Mouse (Mus musculus): ENCODE measurements around the gene Cdh6. TPM values are rescaled to one million over a fixed set of nuclear protein-coding genes. Genes with fewer than 3 reads are reported as not detected.

The Cdh6 gene
- total RNA-seq, 2 experiments from 2014 or later, result 26.8 to 27.7 TPM

DNA sequence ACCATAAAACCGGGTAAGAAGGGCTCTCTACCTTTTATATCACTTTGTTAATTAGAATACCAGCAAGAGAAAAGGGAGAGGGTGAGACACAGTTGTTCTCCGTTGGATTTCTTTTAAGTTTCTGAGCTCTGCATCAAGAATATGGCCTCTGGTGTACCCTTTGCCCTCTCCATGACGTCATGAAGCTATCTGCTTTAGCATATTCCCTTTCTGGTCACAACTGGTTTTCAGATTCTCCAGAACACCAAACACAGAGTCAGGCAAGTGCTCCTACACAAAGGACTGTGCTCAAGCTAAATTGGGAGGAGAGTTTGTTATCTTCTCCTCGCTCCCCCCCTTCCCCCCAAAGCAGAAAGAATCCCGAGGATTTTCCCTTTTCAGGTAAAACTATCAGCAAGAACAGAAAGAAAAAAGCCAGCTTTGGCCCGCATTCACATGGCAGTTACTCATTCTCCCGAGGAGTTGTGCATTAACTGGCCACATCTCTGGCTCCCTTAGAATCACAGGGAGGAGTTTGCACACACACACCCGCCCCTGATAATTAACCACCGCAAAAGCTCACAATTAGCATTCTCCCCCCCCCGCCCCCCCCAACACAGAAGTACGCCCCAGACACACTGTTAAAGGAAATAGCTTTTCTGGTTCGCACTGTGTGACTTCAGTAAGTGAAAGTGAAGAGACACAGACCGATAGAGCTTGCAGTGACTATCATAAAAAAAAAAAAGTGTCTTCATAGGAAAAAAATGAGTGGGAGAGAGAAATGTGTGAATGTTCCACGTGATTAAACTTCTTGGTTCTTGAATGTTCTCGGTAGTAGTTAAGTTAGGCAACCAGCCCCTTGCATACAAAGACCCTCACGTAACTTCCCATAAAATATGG lies 1.8 kb downstream of the Cdh6 start:
- intact Hi-C loops (cut with DNase I), result loop anchor here (2.0 to 10.0 kb wide), 8 partner anchors 33 to 883 kb away; no protein-coding TSS in a partner anchor
- peak in 1 of 2 experiments; percentile 51 for DNase-seq (ENCODE audit: low spot score in 2 of 2)

DNA sequence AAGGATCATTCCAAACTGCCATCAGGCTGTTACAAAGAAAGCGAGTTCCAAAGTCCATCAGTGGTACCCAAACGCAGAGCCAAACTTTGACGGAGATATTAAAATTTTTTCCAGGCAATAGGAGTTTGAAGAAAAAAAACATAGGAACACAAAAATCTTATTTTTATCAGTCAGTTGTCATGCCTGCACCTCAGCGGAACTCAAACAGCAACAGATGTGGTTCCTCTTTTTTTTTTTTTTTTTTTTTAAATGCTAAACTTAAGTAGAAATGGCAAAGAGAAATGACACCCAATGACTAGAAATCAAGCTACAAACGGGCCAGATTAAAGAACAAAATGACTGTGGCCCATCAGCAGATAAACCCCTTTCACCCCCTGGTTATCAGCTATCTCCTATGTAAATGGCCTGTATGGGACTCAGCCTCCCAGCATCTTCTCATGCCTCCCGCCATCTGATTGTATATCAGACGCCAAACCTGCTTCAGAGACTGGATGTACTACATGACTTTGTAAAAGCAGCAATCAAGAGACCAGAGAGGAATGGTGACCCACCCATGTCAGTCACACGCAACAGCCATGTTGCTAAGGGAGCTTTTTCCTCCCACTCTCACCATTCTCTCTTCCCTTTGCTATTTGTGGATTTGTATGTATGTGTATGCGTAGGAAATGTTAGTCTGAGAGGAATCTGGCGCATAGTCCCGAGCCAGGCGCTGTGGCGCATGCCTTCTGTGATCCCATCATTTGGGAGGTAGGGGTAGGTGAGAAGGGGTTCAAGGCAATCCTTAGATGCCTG lies 8.2 kb downstream of the Cdh6 start:
- DNase-seq (ENCODE audit: low spot score in 2 of 2), result peak in 1 of 2 experiments; percentile 63
- intact Hi-C loops (cut with DNase I), result no loop called here

DNA sequence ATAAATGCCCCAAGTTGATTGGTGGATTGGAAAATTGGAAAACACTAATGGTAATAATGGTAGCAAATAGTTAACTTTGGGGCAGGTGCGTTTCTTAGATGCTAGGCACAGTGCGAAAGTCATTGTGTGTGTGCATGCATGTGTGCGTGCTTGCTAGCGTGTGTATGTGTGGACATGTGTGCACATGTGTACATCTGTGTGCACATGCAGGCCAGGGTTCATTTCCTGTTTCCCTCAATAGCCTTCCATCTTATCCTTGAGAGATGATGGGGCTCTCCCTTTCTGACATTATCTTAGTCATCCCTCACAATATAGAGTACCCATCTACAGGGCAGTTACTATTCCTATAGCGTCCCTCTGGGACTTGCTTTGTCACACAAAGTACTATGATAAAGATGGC lies 17.7 kb downstream of the Cdh6 start:
- DNase-seq (ENCODE audit: low spot score in 2 of 2), result no peak
- intact Hi-C loops (cut with DNase I), result no loop called here

DNA sequence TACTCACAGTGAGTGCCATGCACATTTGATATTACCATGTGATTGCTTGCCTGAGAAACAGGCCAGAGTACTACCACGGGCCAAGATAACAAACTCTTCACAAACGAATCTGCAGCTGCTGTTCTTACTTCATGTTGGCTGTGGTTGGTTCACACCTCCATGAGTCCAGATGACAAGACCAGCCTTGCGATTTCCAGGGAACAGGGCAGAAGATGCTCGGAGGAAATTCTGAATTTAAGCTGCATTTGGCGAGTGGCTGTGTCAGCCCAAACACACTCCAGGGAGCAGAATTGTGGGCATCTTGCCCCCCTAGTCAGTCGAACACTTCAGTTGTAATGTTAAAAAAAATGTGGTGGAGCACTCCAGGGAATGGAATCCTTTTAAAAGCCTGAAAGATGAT lies 18.1 kb downstream of the Cdh6 start:
- peak in 1 of 2 experiments; percentile 33 for DNase-seq (ENCODE audit: low spot score in 2 of 2)
- intact Hi-C loops (cut with DNase I), result no loop called here

DNA sequence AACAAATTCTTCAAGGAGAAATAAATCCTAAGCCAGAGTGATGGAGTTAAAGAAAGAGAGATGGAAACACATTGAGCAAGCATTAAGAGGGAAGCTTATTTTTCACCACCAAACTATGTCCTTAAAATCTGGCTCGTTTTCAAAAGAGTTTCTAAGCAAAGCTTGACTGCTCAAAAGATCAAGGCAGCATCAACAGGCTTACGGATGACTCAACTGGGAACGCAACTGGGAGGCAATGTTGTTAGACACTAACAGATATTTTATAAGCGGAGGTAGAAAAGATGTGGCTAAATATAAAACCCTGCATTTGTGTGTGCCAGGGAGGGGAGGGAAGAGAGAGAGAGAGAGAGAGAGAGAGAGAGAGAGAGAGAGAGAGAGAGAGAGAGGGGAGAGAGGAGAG lies 31.5 kb downstream of the Cdh6 start:
- intact Hi-C loops (cut with DNase I), result no loop called here

DNA sequence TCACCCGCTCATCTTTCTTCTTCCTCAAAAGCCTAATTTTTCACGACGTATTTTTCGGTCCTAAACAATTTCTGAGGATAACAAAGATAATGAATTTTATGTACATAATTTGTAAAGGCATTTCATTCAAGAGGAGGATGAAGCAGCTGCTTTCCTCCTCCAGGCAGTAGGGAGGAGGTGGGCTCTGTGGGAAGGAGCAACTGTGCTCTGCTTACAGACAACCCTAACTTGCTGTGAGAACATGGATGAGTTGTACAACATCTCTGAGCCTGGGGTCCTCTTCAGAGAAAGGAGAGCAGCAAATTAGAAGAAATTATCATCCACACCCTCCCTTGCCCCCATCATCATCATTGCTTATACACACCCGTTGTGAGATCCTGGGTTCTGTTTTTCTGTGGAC lies 33.8 kb downstream of the Cdh6 start:
- intact Hi-C loops (cut with DNase I), result loop anchor here (2.0 to 10.0 kb wide), 2 partner anchors 33 to 1275 kb away; partner anchors contain the start of gene Cdh6
- peak in 1 of 2 experiments; percentile 79 for DNase-seq (ENCODE audit: low spot score in 2 of 2)

More for the DNA sequence above, 31.5 kb downstream of the Cdh6 start:
- DNase-seq (ENCODE audit: low spot score in 2 of 2), result peak in 1 of 2 experiments; percentile 58

DNA sequence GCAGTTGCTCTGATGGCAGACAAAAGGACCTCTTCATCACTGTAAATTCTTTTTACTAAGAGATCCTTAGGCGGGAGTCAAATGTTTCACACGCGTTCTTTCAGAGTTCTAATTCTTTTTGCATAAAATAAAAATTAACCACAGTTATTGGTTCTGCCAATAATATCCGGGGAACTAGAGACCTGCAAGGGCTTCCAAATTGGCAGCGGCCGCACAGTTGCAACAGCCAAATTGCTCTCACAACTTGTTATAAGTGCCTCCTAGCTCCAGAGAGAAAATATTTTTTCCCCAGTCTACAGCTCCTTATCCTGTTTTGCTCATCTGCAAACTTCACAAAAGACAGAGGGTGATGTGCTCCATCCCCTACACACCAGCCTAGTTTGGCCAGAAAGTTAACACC lies 36.3 kb downstream of the Cdh6 start:
- no peak for DNase-seq (ENCODE audit: low spot score in 2 of 2)
- intact Hi-C loops (cut with DNase I), result loop anchor here (10.0 kb wide), 1 partner anchor 1278 kb away; no protein-coding TSS in a partner anchor

DNA sequence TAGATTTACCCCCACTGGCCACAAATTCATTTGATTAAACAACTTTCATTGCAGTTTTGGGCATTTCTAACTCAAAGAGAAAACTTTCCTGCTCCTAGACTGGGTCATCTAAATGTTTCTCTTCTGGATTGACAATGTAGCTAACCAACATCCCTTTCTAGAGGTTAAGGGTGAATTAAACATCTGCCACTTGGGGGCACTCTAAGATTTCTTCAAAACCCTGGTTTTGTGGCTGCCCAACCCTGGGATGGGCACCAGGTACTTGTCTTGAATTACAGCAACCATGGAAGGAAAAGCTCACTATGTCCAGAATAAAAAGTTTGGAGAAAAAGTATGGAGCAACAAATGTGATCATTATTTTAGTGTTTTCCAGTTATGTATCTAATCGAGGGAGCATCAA lies 39.4 kb downstream of the Cdh6 start:
- peak in 1 of 2 experiments; percentile 46 for DNase-seq (ENCODE audit: low spot score in 2 of 2)

DNA sequence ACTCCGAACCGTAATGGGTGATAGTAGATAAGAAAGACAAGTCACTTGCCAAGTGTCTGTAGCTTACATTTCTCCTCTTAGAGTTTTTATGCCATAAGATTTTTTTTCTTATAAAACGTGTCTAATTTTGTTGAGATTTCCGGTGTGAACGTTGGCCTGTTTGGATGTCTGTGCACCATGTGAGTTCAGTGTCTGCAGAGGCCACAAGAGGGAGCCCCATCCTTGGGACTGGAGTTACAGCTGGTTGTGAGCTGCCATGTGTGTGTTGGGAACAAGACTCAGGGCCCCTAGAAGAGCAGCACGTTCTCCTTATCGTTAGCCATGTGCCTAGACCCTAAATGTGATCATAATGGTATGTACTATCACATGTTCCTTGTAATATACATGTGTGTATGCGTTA lies 40.1 kb downstream of the Cdh6 start:
- intact Hi-C loops (cut with DNase I), result loop anchor here (10.0 kb wide), 1 partner anchor 1281 kb away; no protein-coding TSS in a partner anchor
- no peak for DNase-seq (ENCODE audit: low spot score in 2 of 2)

More for the DNA sequence above, 39.4 kb downstream of the Cdh6 start:
- intact Hi-C loops (cut with DNase I), result loop anchor here (10.0 kb wide), 1 partner anchor 1281 kb away; no protein-coding TSS in a partner anchor

DNA sequence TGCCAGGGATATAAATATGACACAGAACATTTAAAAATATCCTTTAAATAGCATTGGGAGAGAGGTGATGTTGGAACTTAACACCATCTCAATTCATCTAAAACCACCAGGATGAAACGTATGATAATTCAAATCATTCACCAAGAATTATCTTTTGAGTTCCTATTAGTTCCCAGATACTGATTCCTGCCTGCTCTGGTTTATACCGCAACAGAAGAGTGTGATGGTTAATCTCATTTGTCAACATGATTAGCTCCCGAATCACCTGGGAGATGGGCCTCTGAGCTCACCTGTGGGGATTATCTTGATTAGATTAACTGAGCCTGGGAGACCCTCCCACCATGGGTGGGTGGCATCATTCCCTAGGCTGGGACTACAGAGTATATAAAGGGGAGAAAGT lies 41.0 kb downstream of the Cdh6 start:
- DNase-seq (ENCODE audit: low spot score in 2 of 2), result no peak
- intact Hi-C loops (cut with DNase I), result loop anchor here (10.0 kb wide), 1 partner anchor 1282 kb away; no protein-coding TSS in a partner anchor

DNA sequence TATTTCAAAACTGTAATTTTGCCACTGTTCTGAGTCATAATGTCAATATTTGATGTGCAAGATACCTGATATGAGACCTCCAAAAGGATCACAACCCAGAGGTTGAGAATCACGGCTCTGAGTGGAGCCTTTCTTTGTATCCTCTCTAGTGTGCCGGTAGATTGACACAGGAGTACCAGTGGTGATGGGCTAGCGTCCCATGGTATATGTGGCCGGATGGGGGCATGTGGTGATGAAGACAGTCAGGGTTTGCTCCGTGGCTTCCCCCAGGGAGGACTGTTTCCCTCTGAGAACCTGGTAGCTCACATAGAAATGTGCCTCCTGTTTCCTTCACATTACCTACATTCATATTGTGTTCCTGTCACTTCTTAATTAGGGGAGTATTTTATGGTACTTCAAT lies 43.2 kb downstream of the Cdh6 start:
- intact Hi-C loops (cut with DNase I), result loop anchor here (10.0 kb wide), 1 partner anchor 1285 kb away; no protein-coding TSS in a partner anchor
- DNase-seq (ENCODE audit: low spot score in 2 of 2), result no peak

DNA sequence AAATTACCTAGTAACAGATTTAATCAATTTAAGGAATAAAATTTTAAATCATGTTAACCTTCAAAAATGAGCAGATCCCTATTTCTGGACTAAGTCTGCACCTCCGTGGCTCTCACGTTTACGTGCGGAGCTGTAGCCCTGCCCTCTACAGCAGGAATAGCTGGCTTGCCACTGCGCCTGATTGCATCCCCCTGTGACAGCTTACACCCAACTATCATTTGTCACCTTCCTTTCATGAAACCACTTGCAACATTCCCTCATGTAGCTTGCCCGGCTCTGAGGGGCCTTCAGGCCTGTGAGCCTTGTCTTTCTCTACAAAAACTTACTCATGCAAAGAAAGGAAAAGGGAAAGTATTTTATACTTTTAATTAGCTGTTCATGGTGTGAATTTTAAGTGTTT lies 73.1 kb downstream of the Cdh6 start:
- intact Hi-C loops (cut with DNase I), result loop anchor here (10.0 kb wide), 1 partner anchor 364 kb away; no protein-coding TSS in a partner anchor
- DNase-seq (ENCODE audit: low spot score in 2 of 2), result no peak

DNA sequence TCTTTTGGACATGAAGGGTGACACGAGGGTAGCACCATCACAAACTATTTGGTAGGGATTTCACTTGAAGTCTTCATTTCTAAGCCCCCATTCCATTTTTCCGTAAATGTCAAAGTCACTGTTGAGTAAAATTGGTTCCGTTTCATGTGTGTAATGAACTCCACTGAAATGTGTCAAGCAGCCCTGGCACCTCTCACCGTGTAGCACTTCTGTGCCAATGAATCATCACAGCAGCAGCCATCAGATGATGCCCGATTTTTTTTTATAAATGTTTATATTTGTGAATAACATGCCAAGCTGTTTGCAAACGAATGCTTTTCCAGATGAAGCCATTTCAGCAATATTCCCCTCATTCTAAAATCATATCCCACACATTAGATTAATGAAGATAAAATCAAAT lies 75.6 kb downstream of the Cdh6 start:
- DNase-seq (ENCODE audit: low spot score in 2 of 2), result no peak
- intact Hi-C loops (cut with DNase I), result loop anchor here (10.0 kb wide), 1 partner anchor 757 kb away; no protein-coding TSS in a partner anchor

DNA sequence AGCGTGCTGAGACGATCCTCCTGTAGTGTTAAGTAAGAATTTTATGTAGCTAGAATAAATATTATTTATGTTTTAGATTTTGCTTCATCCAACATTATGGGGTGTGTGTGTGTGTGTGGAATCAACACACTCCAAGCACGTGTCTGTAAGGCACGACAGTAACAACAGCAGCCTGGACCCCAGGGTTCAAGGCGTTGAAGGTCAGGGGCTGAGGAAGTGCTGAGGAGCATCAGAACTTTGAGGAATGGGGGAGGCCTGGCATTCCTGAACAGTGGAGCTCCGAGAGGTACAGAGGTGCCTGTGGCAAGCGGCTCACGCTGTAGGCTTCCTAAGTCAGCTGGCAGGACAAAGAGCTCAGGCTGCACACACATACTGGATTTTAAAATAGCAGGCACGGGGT lies 78.1 kb downstream of the Cdh6 start:
- intact Hi-C loops (cut with DNase I), result loop anchor here (10.0 kb wide), 1 partner anchor 759 kb away; no protein-coding TSS in a partner anchor

DNA sequence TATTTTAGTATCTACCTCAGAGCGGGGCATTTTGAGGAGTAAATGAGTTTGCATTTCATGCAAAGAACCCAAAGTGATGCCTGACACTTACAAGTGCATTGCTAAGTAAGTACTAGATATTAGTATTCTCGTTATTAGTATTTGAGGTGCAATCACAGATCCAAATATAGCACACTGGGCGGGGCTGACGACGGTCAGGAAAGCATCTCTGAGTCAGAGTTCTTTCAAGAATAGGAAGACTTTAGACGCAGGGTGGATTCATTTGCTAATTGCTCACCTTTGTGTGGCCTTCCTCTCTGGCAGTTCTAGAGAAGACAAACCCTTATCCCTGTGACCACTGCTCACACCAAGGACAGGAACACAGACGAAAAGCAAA lies 78.6 kb downstream of the Cdh6 start:
- no peak for DNase-seq (ENCODE audit: low spot score in 2 of 2)
- intact Hi-C loops (cut with DNase I), result loop anchor here (5.0 to 10.0 kb wide), 2 partner anchors 77 to 760 kb away; partner anchors contain the start of gene Cdh6

More for the DNA sequence above, 78.1 kb downstream of the Cdh6 start:
- DNase-seq (ENCODE audit: low spot score in 2 of 2), result no peak

DNA sequence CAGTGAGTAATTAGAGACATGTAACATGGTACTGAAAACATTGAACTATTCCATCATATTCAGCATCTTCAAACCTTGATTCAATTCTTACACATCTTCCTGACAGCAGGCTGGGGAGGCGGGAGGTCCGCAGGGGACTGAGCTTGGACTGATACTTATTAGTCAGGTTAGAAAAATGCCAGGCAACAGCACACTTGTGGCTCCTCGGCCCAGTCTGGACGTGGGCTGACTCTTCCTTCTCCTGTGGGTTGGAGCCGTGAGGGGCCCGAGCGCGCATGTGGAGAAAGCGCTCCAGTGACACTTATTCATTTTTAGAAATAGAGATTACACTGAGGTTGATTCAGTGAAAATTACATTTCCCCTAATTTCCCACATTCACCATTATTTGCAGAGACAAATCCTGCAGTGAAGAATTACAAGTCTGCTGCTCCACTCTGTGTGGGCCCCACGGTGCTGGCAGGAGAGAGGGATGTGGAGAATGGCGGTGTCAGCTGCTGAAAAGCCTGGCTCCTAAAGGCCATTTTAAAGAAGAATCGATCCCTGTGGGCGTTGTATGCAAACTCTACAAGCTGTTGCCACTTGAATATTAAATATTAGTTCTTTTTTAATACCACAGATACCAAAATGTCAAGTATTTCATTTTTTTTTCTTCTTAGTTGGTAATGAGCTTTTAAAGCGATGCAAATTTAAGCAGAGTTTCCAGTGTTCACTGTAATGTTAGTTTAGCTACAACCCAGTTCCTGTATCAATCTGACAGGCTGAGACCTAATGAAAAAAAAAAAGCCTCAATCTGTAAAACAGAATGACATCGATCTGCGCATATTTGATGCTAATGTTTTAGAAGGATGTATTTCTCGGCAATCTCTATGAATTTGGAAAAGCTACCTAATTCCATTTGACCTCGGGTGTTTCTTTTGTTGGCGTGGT lies 79.3 kb downstream of the Cdh6 start:
- intact Hi-C loops (cut with DNase I), result loop anchor here (5.0 to 10.0 kb wide), 2 partner anchors 78 to 761 kb away; partner anchors contain the start of gene Cdh6

DNA sequence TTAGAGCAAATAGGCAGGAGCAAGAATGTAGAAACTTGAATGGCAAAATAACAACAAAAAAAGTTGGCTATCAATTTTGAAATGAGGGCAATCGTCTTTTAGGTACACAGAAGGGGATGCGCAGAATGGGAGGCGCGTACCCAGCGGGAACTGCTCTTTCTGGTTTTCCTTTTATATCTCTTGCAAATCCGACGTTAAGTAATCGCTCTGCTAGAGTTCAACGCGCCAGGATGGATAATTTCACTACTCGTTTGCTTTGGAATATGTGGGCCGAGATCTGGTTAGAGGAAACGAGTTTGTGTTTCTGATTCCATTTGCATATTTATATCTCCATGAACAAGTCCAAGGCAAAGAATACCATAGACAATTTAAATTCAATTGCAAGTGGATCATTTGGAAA lies 81.4 kb downstream of the Cdh6 start:
- peak in 1 of 2 experiments; percentile 44 for DNase-seq (ENCODE audit: low spot score in 2 of 2)
- intact Hi-C loops (cut with DNase I), result loop anchor here (5.0 to 10.0 kb wide), 2 partner anchors 80 to 763 kb away; partner anchors contain the start of gene Cdh6

More for the DNA sequence above, 79.3 kb downstream of the Cdh6 start:
- DNase-seq (ENCODE audit: low spot score in 2 of 2), result peak in 1 of 2 experiments; percentile 24

DNA sequence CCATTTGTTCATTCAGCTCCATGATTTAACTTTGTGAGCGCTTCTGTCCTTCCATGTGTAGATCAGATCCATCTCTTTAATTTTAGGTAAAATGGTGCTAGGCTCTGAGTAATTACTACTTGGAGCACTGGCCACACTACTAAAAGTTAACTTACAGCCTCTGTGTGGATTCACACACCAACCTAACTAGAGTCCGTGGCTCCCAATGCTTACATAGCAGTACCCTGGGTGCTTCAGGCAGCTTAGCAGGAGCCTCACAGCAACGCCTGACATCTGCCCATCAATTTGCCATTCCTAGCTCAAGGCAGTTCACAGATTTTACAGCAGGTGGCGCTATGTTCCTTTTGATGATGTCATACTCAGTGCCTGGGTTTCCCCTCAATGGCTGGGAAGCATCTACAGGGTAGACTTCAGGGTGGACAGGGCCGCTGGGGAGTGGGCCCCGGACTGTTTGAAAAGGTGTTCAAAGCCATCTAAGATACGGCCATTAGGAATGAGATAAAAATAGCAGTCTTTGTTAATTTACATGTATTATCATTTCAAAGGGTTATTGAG lies 84.9 kb downstream of the Cdh6 start:
- intact Hi-C loops (cut with DNase I), result no loop called here
- peak; percentile 43 to 54 for DNase-seq (ENCODE audit: low spot score in 2 of 2)

Measured in left cerebral cortex, postnatal 25 days (tissue).